18 mouse cellular contexts compared by ENCODE assay signal in the genomic region with DNA sequence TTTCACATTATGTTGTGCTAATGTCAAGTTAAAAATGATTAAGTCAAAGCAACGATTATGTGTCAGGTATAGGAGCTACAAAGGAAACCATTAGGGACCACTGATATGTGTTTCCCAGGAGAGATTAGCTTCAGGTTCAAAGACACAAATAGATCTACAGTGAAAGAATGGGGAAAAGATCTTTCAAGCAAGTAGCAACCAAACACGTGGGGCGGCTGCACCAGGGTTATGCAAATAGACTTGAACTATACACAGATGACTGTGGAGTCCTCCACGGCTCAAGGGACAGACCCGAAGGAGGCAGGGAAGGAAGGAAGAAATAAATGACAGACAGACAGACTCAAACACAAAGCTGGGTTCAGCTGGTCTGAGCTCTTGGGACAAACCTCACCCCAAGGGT.
"Had no signal": no experiment of that assay in that cellular context is flagged by ENCODE, and none has a peak within 500 bp of the region (broad histone marks: within the 10 kb centered on the region; RNA-seq: fewer than 3 reads in every experiment).

No protein-coding gene starts in this region.

- H3K4me2 ChIP-seq: liver, embryonic 13.5 days; liver, embryonic 15.5 days; lung, embryonic 15.5 days; midbrain, embryonic 11.5 days; midbrain, embryonic 13.5 days; midbrain, embryonic 15.5 days; neural tube, embryonic 12.5 days had no signal

- H3K9ac ChIP-seq: liver, embryonic 13.5 days; liver, embryonic 15.5 days; liver, postnatal 0 days; lung, embryonic 15.5 days; midbrain, embryonic 13.5 days; midbrain, embryonic 15.5 days; neural tube, embryonic 12.5 days had no signal

- H3K4me3 ChIP-seq: liver, embryonic 13.5 days; liver, embryonic 15.5 days; lung, embryonic 15.5 days; megakaryocyte, embryonic 14.5 days; midbrain, embryonic 13.5 days; midbrain, embryonic 15.5 days; neural tube, embryonic 12.5 days had no signal

- ATAC-seq: liver, postnatal 0 days; lung, postnatal 0 days; midbrain, embryonic 13.5 days; midbrain, embryonic 15.5 days had no signal

- H3K4me1 ChIP-seq: liver, embryonic 13.5 days; liver, embryonic 15.5 days; lung, embryonic 15.5 days; megakaryocyte, embryonic 14.5 days; neural tube, embryonic 12.5 days had no signal

- H3K9me3 ChIP-seq: liver, embryonic 13.5 days; liver, embryonic 15.5 days; lung, embryonic 15.5 days; megakaryocyte, embryonic 14.5 days; midbrain, embryonic 13.5 days; midbrain, embryonic 15.5 days; neural tube, embryonic 12.5 days had no signal

- DNase-seq: liver, embryonic 13.5 days; liver, postnatal 0 days; lung, adult 2 months; lung, postnatal 14 days; lung, postnatal 36 days; right cerebral cortex, postnatal 14 days; spleen, adult 18-20 months; thymus, adult 18-20 months; thymus, postnatal 25 days had no signal

- H3K27ac ChIP-seq: liver, embryonic 13.5 days; liver, embryonic 15.5 days; lung, embryonic 15.5 days; macrophage; midbrain, embryonic 13.5 days; midbrain, embryonic 15.5 days; neural tube, embryonic 12.5 days had no signal

- H3K27me3 ChIP-seq: liver, embryonic 13.5 days; liver, embryonic 15.5 days; lung, embryonic 15.5 days; midbrain, embryonic 13.5 days; midbrain, embryonic 15.5 days; neural tube, embryonic 12.5 days had no signal

- H3K36me3 ChIP-seq: liver, embryonic 13.5 days; liver, embryonic 15.5 days; lung, embryonic 15.5 days; midbrain, embryonic 13.5 days; midbrain, embryonic 15.5 days; neural tube, embryonic 12.5 days had no signal
